Mouse (Mus musculus): ENCODE data around the gene Tnfrsf8. TPM values are rescaled to one million over a fixed set of nuclear protein-coding genes. Genes with fewer than 3 reads are reported as not detected.

The Tnfrsf8 gene
- polyA plus RNA-seq, 2 experiments = 0.02 to 0.05 TPM

DNA sequence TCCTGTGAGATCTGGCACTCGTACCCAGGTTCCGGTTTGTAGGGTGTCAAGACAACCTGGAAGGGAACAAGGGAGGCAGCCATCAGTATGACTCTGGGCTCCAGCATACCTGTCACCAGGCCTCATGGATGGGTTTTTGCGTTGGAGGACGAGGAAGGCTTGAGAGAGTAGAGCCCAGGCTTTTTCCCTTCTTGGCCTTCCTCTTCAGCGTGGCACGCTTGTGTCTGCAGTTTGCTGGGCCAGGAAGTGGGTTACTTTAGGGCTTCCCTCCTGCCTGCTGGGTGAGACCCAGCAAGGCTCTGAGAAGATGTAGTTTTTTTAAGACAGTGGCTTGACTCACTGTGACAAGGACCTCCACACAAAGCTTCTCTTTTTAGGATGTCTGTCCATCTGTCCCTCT lies 85.9 kb downstream of the Tnfrsf8 start:
- Histone ChIP-seq H3K4me1 (replicated peaks; ENCODE audit: control insufficient read depth in 2 of 2, insufficient read depth in 2 of 2, low read length in 1 of 2) (0 out of 4 replicates have a peak, but pooled peaks cover 0 to 2% of the 10 kb centered on the region in 2 experiments), H3K9me3 (ENCODE audit: control insufficient read depth, low read length) (no peaks in the 10 kb centered on the region), H3K4me2 (ENCODE audit: low read depth) (no peak overlapping the region), H3K27ac (no peak overlapping the region), H3K9ac (replicated peaks) (no peak overlapping the region), H3K36me3 (replicated peaks; ENCODE audit: control insufficient read depth, insufficient read depth, low read depth) (no peaks in the 10 kb centered on the region), H3K27me3 (ENCODE audit: control insufficient read depth, insufficient read depth, low read length) (no peaks in the 10 kb centered on the region), H3K4me3 (ENCODE audit: insufficient read depth in 1 of 2, low read depth in 2 of 2, low read length in 2 of 2) (no peak overlapping the region)
- WGBS (ENCODE audit: insufficient replicate concordance) = 51% methylated on average over 6 of the region's 6 CpGs
- DNase-seq (ENCODE audit: low read depth in 3 of 3, low spot score in 3 of 3) = no peak
- ATAC-seq (ENCODE audit: insufficient read depth) = no peak
- TF ChIP-seq EP300 (IDR thresholded peaks at IDR 0.05; ENCODE audit: low read depth) (no peak), CTCF (IDR thresholded peaks at IDR 0.05; ENCODE audit: low read depth) (no peak)

DNA sequence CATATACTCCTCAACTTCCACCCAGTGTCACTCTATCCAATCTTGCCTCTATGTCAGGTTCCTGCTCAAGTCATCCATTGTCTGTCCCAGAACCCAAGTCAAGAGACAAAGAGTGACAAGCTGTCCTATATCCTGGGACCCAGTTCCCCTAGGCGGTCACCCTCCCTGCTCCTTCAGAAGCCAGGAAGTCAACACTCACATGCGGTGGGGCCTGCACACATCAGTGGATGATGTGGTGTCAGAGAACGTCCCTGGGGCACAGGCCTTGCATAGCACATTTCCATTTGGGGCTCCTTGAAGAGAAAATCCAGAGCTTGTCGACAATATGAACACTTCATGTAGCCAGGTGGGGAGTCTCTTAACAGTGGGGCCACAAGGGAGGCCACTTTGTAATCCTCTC lies 90.4 kb downstream of the Tnfrsf8 start:
- H3K4me1 ChIP-seq (replicated peaks; ENCODE audit: control insufficient read depth in 2 of 2, insufficient read depth in 2 of 2, low read length in 1 of 2) = peaks cover 11 to 22% of the 10 kb centered on the region in 2 experiments
- no peak for TF ChIP-seq CTCF (IDR thresholded peaks at IDR 0.05; ENCODE audit: low read depth)
- TF ChIP-seq EP300 (IDR thresholded peaks at IDR 0.05; ENCODE audit: low read depth) = no peak
- H3K27ac ChIP-seq = no peak overlapping the region
- no peak overlapping the region for H3K9ac ChIP-seq (replicated peaks)
- DNase-seq (ENCODE audit: low read depth in 3 of 3, low spot score in 3 of 3) (no peak), ATAC-seq (ENCODE audit: insufficient read depth) (no peak)
- no peak overlapping the region for H3K4me3 ChIP-seq (ENCODE audit: insufficient read depth in 1 of 2, low read depth in 2 of 2, low read length in 2 of 2)
- H3K27me3 ChIP-seq (ENCODE audit: control insufficient read depth, insufficient read depth, low read length) = no peaks in the 10 kb centered on the region
- 76% methylated on average over 4 of the region's 4 CpGs for WGBS (ENCODE audit: insufficient replicate concordance)
- no peak overlapping the region for H3K4me2 ChIP-seq (ENCODE audit: low read depth)
- H3K36me3 ChIP-seq (replicated peaks; ENCODE audit: control insufficient read depth, insufficient read depth, low read depth) = no peaks in the 10 kb centered on the region
- H3K9me3 ChIP-seq (ENCODE audit: control insufficient read depth, low read length) = no peaks in the 10 kb centered on the region

DNA sequence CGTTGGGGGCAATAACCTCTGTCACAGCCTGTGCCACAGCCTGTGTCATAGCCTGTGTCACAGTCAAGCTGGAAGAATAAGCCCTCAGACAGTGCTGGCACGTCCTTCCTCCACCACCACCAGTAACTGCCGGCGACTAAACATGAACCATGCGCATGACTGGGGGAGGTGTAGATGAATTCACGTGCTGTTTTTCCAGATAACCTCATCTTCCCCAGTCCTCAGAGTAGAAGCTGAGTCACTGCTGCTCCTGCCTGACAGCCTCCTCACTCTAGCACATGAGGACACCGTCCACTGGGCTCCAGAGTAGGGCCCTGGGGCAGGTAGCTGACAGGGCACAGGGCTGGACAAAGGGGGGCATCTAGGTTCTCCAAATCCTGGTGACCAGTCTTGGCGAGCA lies 92.9 kb downstream of the Tnfrsf8 start:
- peak; percentile 42 to 61 (median 56) for DNase-seq (ENCODE audit: low read depth in 3 of 3, low spot score in 3 of 3)
- H3K9ac ChIP-seq (replicated peaks) = peak overlapping the region; percentile 38
- no peaks in the 10 kb centered on the region for H3K9me3 ChIP-seq (ENCODE audit: control insufficient read depth, low read length)
- ATAC-seq (ENCODE audit: insufficient read depth) = peak; percentile 93
- no peaks in the 10 kb centered on the region for H3K36me3 ChIP-seq (replicated peaks; ENCODE audit: control insufficient read depth, insufficient read depth, low read depth)
- H3K4me2 ChIP-seq (ENCODE audit: low read depth) = peak overlapping the region; percentile 6; the same call in 1 of the 2 replicates
- H3K4me3 ChIP-seq (ENCODE audit: insufficient read depth in 1 of 2, low read depth in 2 of 2, low read length in 2 of 2) = no peak overlapping the region
- WGBS (ENCODE audit: insufficient replicate concordance) = 16% methylated on average over 8 of the region's 8 CpGs
- TF ChIP-seq CTCF (IDR thresholded peaks at IDR 0.05; ENCODE audit: low read depth) = no peak
- peak; percentile 44; the same call in 1 of the 2 replicates for TF ChIP-seq EP300 (IDR thresholded peaks at IDR 0.05; ENCODE audit: low read depth)
- peak overlapping the region; percentile 44 for H3K27ac ChIP-seq
- H3K4me1 ChIP-seq (replicated peaks; ENCODE audit: control insufficient read depth in 2 of 2, insufficient read depth in 2 of 2, low read length in 1 of 2) = peaks cover 11 to 22% of the 10 kb centered on the region in 2 experiments
- no peaks in the 10 kb centered on the region for H3K27me3 ChIP-seq (ENCODE audit: control insufficient read depth, insufficient read depth, low read length)

DNA sequence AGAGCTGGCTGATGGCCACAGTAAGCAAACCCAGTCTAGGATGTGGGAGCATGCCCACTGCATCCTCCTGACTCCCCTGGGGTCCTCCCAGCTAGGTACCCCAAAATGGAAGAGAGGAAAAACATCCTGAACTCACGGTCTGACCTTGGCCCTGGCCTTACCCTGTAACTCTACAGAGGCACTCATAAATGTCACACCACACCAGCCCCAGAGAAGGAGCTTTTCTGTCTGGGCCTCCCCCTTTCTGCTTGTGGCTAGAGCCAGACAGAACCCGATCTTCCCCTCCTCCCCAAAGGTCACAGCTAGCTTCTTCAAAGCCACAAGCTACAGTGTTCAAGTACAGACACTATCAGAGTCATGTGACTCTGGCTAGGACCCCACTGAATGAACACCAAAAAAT lies 93.6 kb downstream of the Tnfrsf8 start:
- 49% methylated on average over 2 of the region's 2 CpGs for WGBS (ENCODE audit: insufficient replicate concordance)
- no peak for TF ChIP-seq CTCF (IDR thresholded peaks at IDR 0.05; ENCODE audit: low read depth)
- no peak for TF ChIP-seq EP300 (IDR thresholded peaks at IDR 0.05; ENCODE audit: low read depth)
- ATAC-seq (ENCODE audit: insufficient read depth) (no peak), DNase-seq (ENCODE audit: low read depth in 3 of 3, low spot score in 3 of 3) (no peak)
- Histone ChIP-seq H3K27ac (peak overlapping the region; percentile 41; the same call in 1 of the 2 replicates), H3K27me3 (ENCODE audit: control insufficient read depth, insufficient read depth, low read length) (no peaks in the 10 kb centered on the region), H3K4me3 (ENCODE audit: insufficient read depth in 1 of 2, low read depth in 2 of 2, low read length in 2 of 2) (no peak overlapping the region), H3K4me1 (replicated peaks; ENCODE audit: control insufficient read depth in 2 of 2, insufficient read depth in 2 of 2, low read length in 1 of 2) (peaks cover 11 to 22% of the 10 kb centered on the region in 2 experiments), H3K9ac (replicated peaks) (no peak overlapping the region), H3K4me2 (ENCODE audit: low read depth) (no peak overlapping the region), H3K9me3 (ENCODE audit: control insufficient read depth, low read length) (no peaks in the 10 kb centered on the region), H3K36me3 (replicated peaks; ENCODE audit: control insufficient read depth, insufficient read depth, low read depth) (no peaks in the 10 kb centered on the region)

- ATAC-seq (ENCODE audit: insufficient read depth) (no peak), DNase-seq (ENCODE audit: low read depth in 3 of 3, low spot score in 3 of 3) (no peak)
- H3K9me3 ChIP-seq (ENCODE audit: control insufficient read depth, low read length) = no peaks in the 10 kb centered on the region
- TF ChIP-seq CTCF (IDR thresholded peaks at IDR 0.05; ENCODE audit: low read depth) (no peak), EP300 (IDR thresholded peaks at IDR 0.05; ENCODE audit: low read depth) (no peak)
- WGBS (ENCODE audit: insufficient replicate concordance) = 80% methylated on average over 1 of the region's 1 CpGs
- peaks cover 11 to 22% of the 10 kb centered on the region in 2 experiments for H3K4me1 ChIP-seq (replicated peaks; ENCODE audit: control insufficient read depth in 2 of 2, insufficient read depth in 2 of 2, low read length in 1 of 2)
- H3K27me3 ChIP-seq (ENCODE audit: control insufficient read depth, insufficient read depth, low read length) = no peaks in the 10 kb centered on the region
- H3K9ac ChIP-seq (replicated peaks) = no peak overlapping the region
- H3K4me2 ChIP-seq (ENCODE audit: low read depth) = no peak overlapping the region
- H3K4me3 ChIP-seq (ENCODE audit: insufficient read depth in 1 of 2, low read depth in 2 of 2, low read length in 2 of 2) = no peak overlapping the region
- H3K36me3 ChIP-seq (replicated peaks; ENCODE audit: control insufficient read depth, insufficient read depth, low read depth) = no peaks in the 10 kb centered on the region
- no peak overlapping the region for H3K27ac ChIP-seq
Measured at GRCm38 (mm10) chr4:145220001-145220400, 95.0 kb downstream of the Tnfrsf8 start.

Data from liver, embryonic 14.5 days (tissue).